Mouse (Mus musculus): Measurements from ENCODE around the gene Tec. TPM values are rescaled to one million over a fixed set of nuclear protein-coding genes. Genes with fewer than 3 reads are reported as not detected.

Gene Tec
- polyA plus RNA-seq, 1 experiment from 2014 or later = 11.9 TPM

GRCm38 (mm10) chr5:72784719-72785118 is 83.6 kb downstream of the Tec start:
- no peaks in the 10 kb centered on the region for H3K4me1 ChIP-seq (ENCODE audit: control insufficient read depth, insufficient read depth, low read length)
- H3K4me2 ChIP-seq = no peak overlapping the region
- no peak overlapping the region for H3K9ac ChIP-seq (ENCODE audit: low read depth, low read length)
- H3K4me3 ChIP-seq (ENCODE audit: low read depth, low read length) = no peak overlapping the region
- 73% methylated on average over 3 of the region's 3 CpGs for WGBS (ENCODE audit: insufficient replicate concordance)
- no peak overlapping the region for H3K27ac ChIP-seq (ENCODE audit: low read depth, low read length)
- no peaks in the 10 kb centered on the region for H3K36me3 ChIP-seq (ENCODE audit: control insufficient read depth, insufficient read depth, low read length)
- no peaks in the 10 kb centered on the region for H3K9me3 ChIP-seq (replicated peaks; ENCODE audit: control insufficient read depth, low read length)
- H3K27me3 ChIP-seq (ENCODE audit: control insufficient read depth, insufficient read depth, low read length) = no peaks in the 10 kb centered on the region
- no peak for ATAC-seq (replicated peaks; ENCODE audit: insufficient number of reproducible peaks, low FRiP score, low TSS enrichment)

GRCm38 (mm10) chr5:72783957-72784356 is 84.3 kb downstream of the Tec start:
- Histone ChIP-seq H3K36me3 (ENCODE audit: control insufficient read depth, insufficient read depth, low read length) (no peaks in the 10 kb centered on the region), H3K4me1 (ENCODE audit: control insufficient read depth, insufficient read depth, low read length) (no peaks in the 10 kb centered on the region), H3K27ac (ENCODE audit: low read depth, low read length) (no peak overlapping the region), H3K4me3 (ENCODE audit: low read depth, low read length) (no peak overlapping the region), H3K9ac (ENCODE audit: low read depth, low read length) (no peak overlapping the region), H3K27me3 (ENCODE audit: control insufficient read depth, insufficient read depth, low read length) (no peaks in the 10 kb centered on the region), H3K4me2 (no peak overlapping the region), H3K9me3 (replicated peaks; ENCODE audit: control insufficient read depth, low read length) (no peaks in the 10 kb centered on the region)
- 70% methylated on average over 8 of the region's 8 CpGs for WGBS (ENCODE audit: insufficient replicate concordance)
- ATAC-seq (replicated peaks; ENCODE audit: insufficient number of reproducible peaks, low FRiP score, low TSS enrichment) = no peak

- Histone ChIP-seq H3K27me3 (ENCODE audit: control insufficient read depth, insufficient read depth, low read length) (no peaks in the 10 kb centered on the region), H3K4me3 (ENCODE audit: low read depth, low read length) (no peak overlapping the region), H3K4me1 (ENCODE audit: control insufficient read depth, insufficient read depth, low read length) (no peaks in the 10 kb centered on the region), H3K36me3 (ENCODE audit: control insufficient read depth, insufficient read depth, low read length) (no peaks in the 10 kb centered on the region), H3K27ac (ENCODE audit: low read depth, low read length) (no peak overlapping the region), H3K4me2 (no peak overlapping the region), H3K9me3 (replicated peaks; ENCODE audit: control insufficient read depth, low read length) (no peaks in the 10 kb centered on the region), H3K9ac (ENCODE audit: low read depth, low read length) (no peak overlapping the region)
- 89% methylated on average over 7 of the region's 7 CpGs for WGBS (ENCODE audit: insufficient replicate concordance)
- no peak for ATAC-seq (replicated peaks; ENCODE audit: insufficient number of reproducible peaks, low FRiP score, low TSS enrichment)
Observed at GRCm38 (mm10) chr5:72783123-72783522, 85.2 kb downstream of the Tec start.

- 67% methylated on average over 11 of the region's 11 CpGs for WGBS (ENCODE audit: insufficient replicate concordance)
- no peak overlapping the region for H3K9ac ChIP-seq (ENCODE audit: low read depth, low read length)
- H3K4me3 ChIP-seq (ENCODE audit: low read depth, low read length) = no peak overlapping the region
- H3K4me2 ChIP-seq = no peak overlapping the region
- ATAC-seq (replicated peaks; ENCODE audit: insufficient number of reproducible peaks, low FRiP score, low TSS enrichment) = no peak
- H3K9me3 ChIP-seq (replicated peaks; ENCODE audit: control insufficient read depth, low read length) = no peaks in the 10 kb centered on the region
- H3K27ac ChIP-seq (ENCODE audit: low read depth, low read length) = no peak overlapping the region
- H3K27me3 ChIP-seq (ENCODE audit: control insufficient read depth, insufficient read depth, low read length) = no peaks in the 10 kb centered on the region
- H3K36me3 ChIP-seq (ENCODE audit: control insufficient read depth, insufficient read depth, low read length) = no peaks in the 10 kb centered on the region
- no peaks in the 10 kb centered on the region for H3K4me1 ChIP-seq (ENCODE audit: control insufficient read depth, insufficient read depth, low read length)
Observed at GRCm38 (mm10) chr5:72781776-72782175, 86.5 kb downstream of the Tec start.

- H3K27ac ChIP-seq (ENCODE audit: low read depth, low read length) = no peak overlapping the region
- no peak overlapping the region for H3K4me3 ChIP-seq (ENCODE audit: low read depth, low read length)
- no peaks in the 10 kb centered on the region for H3K27me3 ChIP-seq (ENCODE audit: control insufficient read depth, insufficient read depth, low read length)
- H3K9ac ChIP-seq (ENCODE audit: low read depth, low read length) = no peak overlapping the region
- 88% methylated on average over 2 of the region's 2 CpGs for WGBS (ENCODE audit: insufficient replicate concordance)
- no peak overlapping the region for H3K4me2 ChIP-seq
- ATAC-seq (replicated peaks; ENCODE audit: insufficient number of reproducible peaks, low FRiP score, low TSS enrichment) = no peak
- H3K9me3 ChIP-seq (replicated peaks; ENCODE audit: control insufficient read depth, low read length) = no peaks in the 10 kb centered on the region
- H3K36me3 ChIP-seq (ENCODE audit: control insufficient read depth, insufficient read depth, low read length) = no peaks in the 10 kb centered on the region
- H3K4me1 ChIP-seq (ENCODE audit: control insufficient read depth, insufficient read depth, low read length) = 0 out of 2 replicates have a peak, but pooled peaks cover under 1% of the 10 kb centered on the region
Observed at GRCm38 (mm10) chr5:72776595-72776994, 91.7 kb downstream of the Tec start.

GRCm38 (mm10) chr5:72776127-72776526 is 92.2 kb downstream of the Tec start:
- Histone ChIP-seq H3K4me3 (ENCODE audit: low read depth, low read length) (no peak overlapping the region), H3K9ac (ENCODE audit: low read depth, low read length) (no peak overlapping the region), H3K36me3 (ENCODE audit: control insufficient read depth, insufficient read depth, low read length) (no peaks in the 10 kb centered on the region), H3K4me2 (no peak overlapping the region), H3K27me3 (ENCODE audit: control insufficient read depth, insufficient read depth, low read length) (no peaks in the 10 kb centered on the region), H3K4me1 (ENCODE audit: control insufficient read depth, insufficient read depth, low read length) (0 out of 2 replicates have a peak, but pooled peaks cover 3% of the 10 kb centered on the region), H3K27ac (ENCODE audit: low read depth, low read length) (no peak overlapping the region), H3K9me3 (replicated peaks; ENCODE audit: control insufficient read depth, low read length) (no peaks in the 10 kb centered on the region)
- WGBS (ENCODE audit: insufficient replicate concordance) = 67% methylated on average over 2 of the region's 2 CpGs
- ATAC-seq (replicated peaks; ENCODE audit: insufficient number of reproducible peaks, low FRiP score, low TSS enrichment) = no peak

- ATAC-seq (replicated peaks; ENCODE audit: insufficient number of reproducible peaks, low FRiP score, low TSS enrichment) = no peak
- no peak overlapping the region for H3K4me3 ChIP-seq (ENCODE audit: low read depth, low read length)
- H3K9me3 ChIP-seq (replicated peaks; ENCODE audit: control insufficient read depth, low read length) = no peaks in the 10 kb centered on the region
- H3K4me2 ChIP-seq = no peak overlapping the region
- H3K9ac ChIP-seq (ENCODE audit: low read depth, low read length) = no peak overlapping the region
- H3K27me3 ChIP-seq (ENCODE audit: control insufficient read depth, insufficient read depth, low read length) = no peaks in the 10 kb centered on the region
- H3K27ac ChIP-seq (ENCODE audit: low read depth, low read length) = no peak overlapping the region
- 46% methylated on average over 6 of the region's 6 CpGs for WGBS (ENCODE audit: insufficient replicate concordance)
- H3K36me3 ChIP-seq (ENCODE audit: control insufficient read depth, insufficient read depth, low read length) = no peaks in the 10 kb centered on the region
- 0 out of 2 replicates have a peak, but pooled peaks cover 3% of the 10 kb centered on the region for H3K4me1 ChIP-seq (ENCODE audit: control insufficient read depth, insufficient read depth, low read length)
Observed at GRCm38 (mm10) chr5:72769841-72770240, 98.4 kb downstream of the Tec start.

- Histone ChIP-seq H3K4me1 (ENCODE audit: control insufficient read depth, insufficient read depth, low read length) (no peaks in the 10 kb centered on the region), H3K4me2 (no peak overlapping the region), H3K9ac (ENCODE audit: low read depth, low read length) (no peak overlapping the region), H3K27ac (ENCODE audit: low read depth, low read length) (no peak overlapping the region), H3K4me3 (ENCODE audit: low read depth, low read length) (no peak overlapping the region), H3K9me3 (replicated peaks; ENCODE audit: control insufficient read depth, low read length) (no peaks in the 10 kb centered on the region), H3K36me3 (ENCODE audit: control insufficient read depth, insufficient read depth, low read length) (peaks cover 4% of the 10 kb centered on the region), H3K27me3 (ENCODE audit: control insufficient read depth, insufficient read depth, low read length) (no peaks in the 10 kb centered on the region)
- no peak for ATAC-seq (replicated peaks; ENCODE audit: insufficient number of reproducible peaks, low FRiP score, low TSS enrichment)
- WGBS (ENCODE audit: insufficient replicate concordance) = 85% methylated on average over 5 of the region's 5 CpGs
Observed at GRCm38 (mm10) chr5:72763546-72763945, 104.7 kb downstream of the Tec start.

- whole genome bisulfite sequencing (ENCODE audit: insufficient replicate concordance) = 56% methylated on average over 3 of the region's 3 CpGs
- Histone ChIP-seq H3K27me3 (ENCODE audit: control insufficient read depth, insufficient read depth, low read length) (no peaks in the 10 kb centered on the region), H3K9ac (ENCODE audit: low read depth, low read length) (no peak overlapping the region), H3K9me3 (replicated peaks; ENCODE audit: control insufficient read depth, low read length) (no peaks in the 10 kb centered on the region), H3K27ac (ENCODE audit: low read depth, low read length) (no peak overlapping the region), H3K36me3 (ENCODE audit: control insufficient read depth, insufficient read depth, low read length) (peaks cover 4% of the 10 kb centered on the region), H3K4me1 (ENCODE audit: control insufficient read depth, insufficient read depth, low read length) (no peaks in the 10 kb centered on the region), H3K4me3 (ENCODE audit: low read depth, low read length) (no peak overlapping the region), H3K4me2 (no peak overlapping the region)
- no peak for ATAC-seq (replicated peaks; ENCODE audit: insufficient number of reproducible peaks, low FRiP score, low TSS enrichment)
Observed at GRCm38 (mm10) chr5:72763025-72763424, 105.3 kb downstream of the Tec start.
